Mouse (Mus musculus) testis, adult 2 months (tissue): Measurements from ENCODE around the gene Thap11. TPM values are rescaled to one million over a fixed set of nuclear protein-coding genes. Genes with fewer than 3 reads are reported as not detected.

Experiments
- H3K27ac ChIP-seq: fragments of 200-500 bp; 2 replicates; pipeline ENCODE4 v1.5.1; 2012; ENCODE audit warnings: low read depth, low read length; ENCODE audit not compliant: control insufficient read depth, insufficient read depth
- H3K27me3 ChIP-seq: fragments of 200-500 bp; 2 replicates; pipeline ENCODE4 v1.6.1; 2012; ENCODE audit warnings: mild to moderate bottlenecking, low read length, moderate library complexity; ENCODE audit not compliant: control insufficient read depth, insufficient read depth
- H3K36me3 ChIP-seq: fragments of 200-500 bp; 2 replicates; pipeline ENCODE4 v1.6.1; 2012; ENCODE audit warnings: mild to moderate bottlenecking, low read length; ENCODE audit not compliant: control insufficient read depth, insufficient read depth
- H3K4me1 ChIP-seq: fragments of 200-500 bp; 2 replicates; pipeline ENCODE4 v1.6.1; 2012; ENCODE audit warnings: low read length; ENCODE audit not compliant: control insufficient read depth, insufficient read depth
- H3K4me3 ChIP-seq: fragments of 200-500 bp; 2 replicates; pipeline ENCODE4 v1.5.1; 2012; ENCODE audit warnings: low read depth, mild to moderate bottlenecking, low read length, moderate library complexity, mixed read lengths; ENCODE audit not compliant: control insufficient read depth
- CTCF ChIP-seq: fragments of 200-500 bp; IDR thresholded peaks from 2 replicates; pipeline ENCODE4 v1.5.1; 2012; ENCODE audit warnings: low read depth, mild to moderate bottlenecking, inconsistent platforms, low read length, moderate library complexity; ENCODE audit not compliant: control insufficient read depth, insufficient read depth, insufficient replicate concordance
- POLR2A ChIP-seq: fragments of 200-500 bp; IDR thresholded peaks from 2 replicates; pipeline ENCODE4 v1.6.1; 2012; ENCODE audit warnings: low read depth, mild to moderate bottlenecking, inconsistent platforms, low read length, moderate library complexity; ENCODE audit not compliant: control insufficient read depth
- polyA plus RNA-seq: library from polyadenylated mRNA; depleted of rRNA; stranded (reverse); fragments of >200 nt; gene quantifications from 2 replicates; pipeline ENCODE4 v1.2.3, GENCODE M21; 2012; rRNA removed

Thap11 gene
- polyA plus RNA-seq, result 13.1 and 14.0 TPM in 2 replicates

DNA sequence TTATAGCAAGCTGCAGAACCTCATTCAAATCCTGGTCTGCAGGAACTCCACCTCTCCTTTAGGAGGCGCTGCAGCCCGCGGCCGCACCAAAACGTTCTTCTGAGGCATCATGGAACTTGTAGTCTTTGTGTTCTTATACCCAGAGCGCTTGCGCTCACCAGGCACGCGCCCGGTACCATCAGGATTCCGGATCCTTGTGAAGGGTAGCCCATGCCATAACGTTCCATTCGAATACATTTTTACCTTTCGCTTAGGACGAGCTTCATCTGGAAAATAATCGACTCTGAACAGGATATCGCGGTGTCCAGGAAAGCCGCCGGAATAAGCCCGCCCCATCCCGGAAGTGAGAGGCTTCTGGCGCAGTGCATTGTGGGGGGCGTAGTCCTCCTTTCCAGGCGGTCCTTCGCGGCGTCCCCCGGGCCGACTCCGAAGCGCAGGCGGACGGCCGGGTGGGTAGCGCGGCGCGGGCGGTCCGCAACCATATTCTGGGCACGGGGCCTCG, at the start of gene Thap11:
TSS of gene Thap11 (plus strand) at position 418 of the 502 bp plus-strand sequence.
- H3K27ac ChIP-seq, result peak within 1 kb of the TSS; percentile 92
- no peaks in the 10 kb centered on the region for H3K36me3 ChIP-seq
- H3K4me1 ChIP-seq, result peaks cover 12% of the 10 kb centered on the region
- TF ChIP-seq POLR2A (peak; percentile 16; the same call in 1 of the 2 replicates), CTCF (peak; percentile 96; the same call in 1 of the 2 replicates)
- peak within 1 kb of the TSS; percentile 94 for H3K4me3 ChIP-seq
- H3K27me3 ChIP-seq, result no peaks in the 10 kb centered on the region

DNA sequence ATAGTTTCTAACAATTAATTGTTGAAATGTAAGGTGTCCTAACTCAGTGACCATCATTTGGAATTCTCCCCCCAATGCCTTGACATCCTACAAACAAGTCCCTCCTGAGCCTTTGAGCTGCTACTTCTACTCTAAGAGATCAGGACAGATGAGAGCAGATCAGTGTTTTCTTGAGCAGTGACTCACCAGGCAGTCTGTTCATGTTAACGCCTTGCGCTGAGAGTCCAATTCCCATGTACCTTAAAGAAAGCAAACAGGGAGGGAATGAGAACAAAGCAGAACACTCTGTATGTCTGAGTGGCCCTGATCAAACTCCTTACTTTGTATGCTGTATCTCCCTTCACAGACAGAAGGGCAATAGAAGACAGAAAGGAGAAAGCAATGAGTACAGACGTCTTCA, 49.6 kb upstream of the Thap11 start:
- TF ChIP-seq CTCF, result no peak
- no peak for TF ChIP-seq POLR2A
- Histone ChIP-seq H3K4me3 (no peak overlapping the region), H3K4me1 (no peaks in the 10 kb centered on the region), H3K27me3 (no peaks in the 10 kb centered on the region), H3K27ac (no peak overlapping the region), H3K36me3 (no peaks in the 10 kb centered on the region; the same call in 1 of the 2 replicates)

DNA sequence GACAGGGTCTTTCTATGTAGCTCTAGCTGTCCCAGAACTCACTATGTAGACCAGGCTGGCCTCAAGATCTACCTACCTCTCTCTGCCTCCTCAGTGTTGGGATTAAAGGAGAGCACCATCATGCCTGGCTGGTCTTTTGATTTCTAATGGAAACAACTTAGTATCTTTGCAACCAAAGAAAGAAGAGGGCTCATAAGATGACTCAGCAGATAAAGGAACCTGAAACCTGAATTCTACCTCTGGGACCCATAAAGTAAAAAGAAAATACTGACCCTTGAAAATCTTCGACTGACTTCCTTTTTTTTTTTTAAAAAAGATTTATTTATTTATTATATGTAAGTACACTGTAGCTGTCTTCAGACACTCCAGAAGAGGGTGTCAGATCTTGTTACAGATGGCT, 49.0 kb upstream of the Thap11 start:
- H3K27ac ChIP-seq, result no peak overlapping the region
- H3K36me3 ChIP-seq, result no peaks in the 10 kb centered on the region; the same call in 1 of the 2 replicates
- TF ChIP-seq CTCF (no peak), POLR2A (no peak)

DNA sequence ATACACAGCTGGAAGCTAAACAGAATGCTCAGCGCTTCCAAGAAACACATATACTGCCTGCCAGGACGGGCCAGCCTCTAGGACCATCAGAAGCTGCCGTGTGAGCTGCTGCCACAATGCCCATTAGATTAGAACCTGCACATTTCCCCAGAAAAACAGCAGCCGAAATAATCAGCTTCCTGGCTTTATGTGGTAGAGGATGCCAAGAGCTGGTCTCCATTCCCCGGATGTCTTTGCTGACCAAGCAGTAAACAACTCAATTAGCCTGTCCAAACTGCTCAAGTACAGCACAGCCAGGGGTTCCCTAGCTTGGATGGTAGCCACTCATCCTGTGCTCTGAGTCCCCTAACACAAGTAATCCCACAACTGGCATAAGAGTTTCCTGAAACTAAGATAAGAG, 47.2 kb upstream of the Thap11 start:
- no peaks in the 10 kb centered on the region for H3K27me3 ChIP-seq
- H3K36me3 ChIP-seq, result no peaks in the 10 kb centered on the region; the same call in 1 of the 2 replicates
- no peaks in the 10 kb centered on the region for H3K4me1 ChIP-seq
- TF ChIP-seq POLR2A (no peak), CTCF (no peak)
- H3K4me3 ChIP-seq, result no peak overlapping the region
- no peak overlapping the region for H3K27ac ChIP-seq

More for the DNA sequence above, 49.0 kb upstream of the Thap11 start:
- Histone ChIP-seq H3K4me1 (no peaks in the 10 kb centered on the region), H3K4me3 (no peak overlapping the region), H3K27me3 (no peaks in the 10 kb centered on the region)

DNA sequence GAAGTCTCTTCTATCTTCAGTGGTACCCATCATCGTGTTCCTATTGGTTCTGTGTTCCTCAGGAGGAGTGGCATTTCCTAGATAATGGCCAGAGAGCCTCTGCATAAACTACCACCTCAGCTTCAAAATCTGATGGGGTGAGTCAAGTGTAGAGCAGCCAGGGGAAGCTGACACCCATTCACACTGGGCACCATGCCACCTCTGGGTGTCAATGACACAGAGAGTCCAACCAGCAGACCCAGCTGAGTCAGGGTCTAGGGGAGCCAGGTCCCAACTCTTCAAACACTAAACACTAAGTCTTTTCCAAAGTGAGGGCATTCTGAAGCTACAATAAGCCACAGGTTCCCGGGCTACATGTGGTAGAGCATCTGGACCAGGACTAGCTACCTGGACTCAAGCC, 46.5 kb upstream of the Thap11 start:
- Histone ChIP-seq H3K27ac (no peak overlapping the region), H3K36me3 (no peaks in the 10 kb centered on the region), H3K4me1 (no peaks in the 10 kb centered on the region), H3K4me3 (no peak overlapping the region), H3K27me3 (no peaks in the 10 kb centered on the region)
- no peak for TF ChIP-seq CTCF
- TF ChIP-seq POLR2A, result no peak

DNA sequence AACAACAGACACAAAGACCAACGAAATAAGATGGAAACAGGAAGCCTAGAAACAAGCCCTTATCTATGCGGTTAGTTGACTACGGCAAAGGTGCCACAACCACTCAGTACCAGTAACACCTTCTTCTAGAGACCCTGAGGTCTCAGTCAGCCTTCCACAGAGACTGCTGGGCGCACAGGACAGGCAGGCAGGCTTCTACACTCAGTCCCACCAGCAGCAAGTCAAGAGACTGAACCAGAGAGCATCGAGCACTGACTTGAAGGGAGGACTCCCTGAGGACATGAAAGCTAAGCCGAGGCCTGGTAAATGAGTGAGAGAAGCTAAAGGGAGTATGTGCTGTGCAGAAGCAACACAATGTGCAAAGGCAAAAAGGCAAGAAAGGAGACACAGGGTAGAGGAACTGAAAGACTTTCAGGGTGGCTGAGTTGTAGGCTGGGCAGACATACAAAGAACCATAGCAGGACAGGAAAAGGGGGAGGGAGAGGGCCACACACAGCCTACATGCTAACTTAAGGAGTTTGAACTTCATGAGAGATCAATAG, 44.6 kb upstream of the Thap11 start:
- TF ChIP-seq CTCF (no peak), POLR2A (no peak)
- no peak overlapping the region for H3K4me3 ChIP-seq
- no peak overlapping the region for H3K27ac ChIP-seq
- H3K4me1 ChIP-seq, result no peaks in the 10 kb centered on the region
- H3K27me3 ChIP-seq, result no peaks in the 10 kb centered on the region
- H3K36me3 ChIP-seq, result no peaks in the 10 kb centered on the region

DNA sequence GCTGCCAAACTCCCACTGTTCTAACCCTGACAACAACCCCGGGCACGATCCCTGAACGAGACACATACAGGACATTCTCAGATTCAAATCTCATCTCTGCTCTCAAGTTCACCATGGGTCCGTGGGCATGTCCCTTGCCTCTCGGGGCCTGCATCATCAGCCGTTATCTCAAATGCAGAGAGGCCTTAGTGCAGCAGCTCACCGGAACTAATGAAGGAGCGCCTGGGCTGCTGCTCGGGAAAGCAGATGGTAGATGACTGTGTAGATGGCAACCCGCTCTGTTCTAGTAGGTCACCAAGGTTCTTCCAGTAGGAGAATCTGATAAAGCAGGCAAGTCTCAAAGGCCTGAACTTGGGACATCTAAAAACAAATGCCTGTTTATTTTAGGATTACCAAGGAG, 43.9 kb upstream of the Thap11 start:
- no peaks in the 10 kb centered on the region for H3K36me3 ChIP-seq
- H3K27ac ChIP-seq, result peak overlapping the region; percentile 10; the same call in 1 of the 2 replicates
- no peaks in the 10 kb centered on the region for H3K27me3 ChIP-seq
- no peak overlapping the region for H3K4me3 ChIP-seq
- TF ChIP-seq POLR2A (no peak), CTCF (no peak)
- no peaks in the 10 kb centered on the region for H3K4me1 ChIP-seq
